Mouse (Mus musculus): ENCODE measurements around the gene Actl11. TPM values are rescaled to one million over a fixed set of nuclear protein-coding genes. Genes with fewer than 3 reads are reported as not detected.

Gene Actl11
- polyA plus RNA-seq, 1 experiment from 2014 or later = not detected

DNA sequence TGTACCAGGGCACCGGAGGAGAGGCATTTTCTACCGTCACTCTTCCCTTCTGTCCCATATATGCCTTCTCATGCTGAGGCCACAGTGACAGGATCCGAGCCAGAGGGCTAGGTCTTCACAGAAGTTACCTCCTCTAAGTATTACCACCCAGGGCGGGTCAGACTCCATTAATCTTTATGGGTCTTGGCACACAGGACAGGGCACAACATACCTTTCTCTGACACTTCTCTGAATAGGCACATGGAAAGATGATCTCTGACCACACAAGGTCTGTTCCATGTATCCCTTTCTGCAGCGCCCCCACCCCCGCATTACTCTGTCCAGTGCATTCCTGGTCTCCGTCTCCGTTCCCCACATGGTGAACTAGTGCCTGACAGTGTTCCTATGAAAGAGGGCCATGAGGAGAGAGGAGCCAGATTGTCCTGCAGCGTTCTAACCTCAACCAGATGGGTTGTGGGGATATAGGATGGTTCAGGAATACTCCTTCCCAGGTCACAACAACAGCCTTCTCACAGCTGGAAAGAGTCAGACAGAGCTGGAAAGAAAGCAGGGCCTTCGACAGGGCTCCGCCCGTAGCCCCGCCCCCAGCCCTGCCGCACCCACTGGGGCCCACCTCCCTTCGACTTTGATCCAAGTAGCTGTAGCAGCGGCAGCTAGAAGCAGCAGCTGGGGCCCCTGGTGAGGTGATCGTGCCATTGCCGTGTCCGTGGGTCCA, 21.9 kb upstream of the Actl11 start, which contains the start of gene Mst1r:
Mst1r (plus strand) TSS at position 622 of the 715 bp plus-strand sequence.
- Histone ChIP-seq H3K4me3 (peak within 1 kb of the TSS; percentile 51), H3K36me3 (0 out of 2 replicates have a peak, but pooled peaks cover 3% of the 10 kb centered on the region), H3K27me3 (peaks cover 5% of the 10 kb centered on the region), H3K4me1 (replicated peaks) (peaks cover 41% of the 10 kb centered on the region), H3K9me3 (replicated peaks) (no peaks in the 10 kb centered on the region), H3K27ac (peak within 1 kb of the TSS; percentile 24), H3K4me2 (peak within 1 kb of the TSS; percentile 88), H3K9ac (peak within 1 kb of the TSS; percentile 50)
- WGBS = 18% methylated on average over 19 of the region's 19 CpGs
- peak; percentile 63 for ATAC-seq (replicated peaks; ENCODE audit: insufficient number of reproducible peaks, insufficient read depth, low FRiP score, low read depth)

DNA sequence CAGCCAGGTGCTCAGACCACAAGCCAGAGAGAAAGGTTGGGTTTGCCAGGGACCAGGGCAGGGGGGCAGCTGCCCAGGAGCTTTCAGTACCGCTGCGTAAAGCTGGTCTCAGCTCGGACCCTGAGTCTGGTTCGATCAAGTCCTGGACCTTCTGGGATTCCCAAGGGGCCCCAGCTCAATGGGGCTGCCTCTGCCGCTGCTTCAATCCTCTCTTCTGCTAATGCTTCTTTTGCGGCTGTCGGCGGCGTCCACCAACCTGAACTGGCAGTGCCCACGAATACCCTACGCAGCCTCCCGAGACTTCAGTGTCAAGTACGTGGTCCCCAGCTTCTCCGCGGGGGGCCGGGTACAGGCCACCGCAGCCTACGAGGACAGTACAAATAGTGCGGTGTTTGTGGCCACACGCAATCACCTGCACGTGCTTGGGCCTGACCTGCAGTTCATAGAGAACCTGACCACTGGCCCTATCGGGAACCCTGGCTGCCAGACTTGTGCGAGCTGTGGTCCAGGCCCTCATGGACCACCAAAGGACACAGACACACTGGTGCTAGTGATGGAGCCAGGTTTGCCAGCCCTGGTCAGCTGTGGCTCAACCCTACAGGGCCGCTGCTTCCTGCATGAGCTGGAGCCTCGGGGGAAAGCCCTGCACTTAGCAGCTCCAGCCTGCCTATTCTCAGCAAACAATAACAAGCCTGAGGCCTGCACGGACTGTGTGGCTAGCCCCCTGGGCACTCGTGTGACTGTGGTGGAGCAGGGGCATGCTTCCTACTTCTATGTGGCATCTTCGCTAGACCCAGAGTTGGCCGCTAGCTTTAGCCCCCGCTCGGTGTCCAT, 21.1 kb upstream of the Actl11 start:
- whole genome bisulfite sequencing = 45% methylated on average over 31 of the region's 31 CpGs
- peaks cover 39% of the 10 kb centered on the region for H3K4me1 ChIP-seq (replicated peaks)
- H3K4me2 ChIP-seq = peak overlapping the region; percentile 88
- H3K27ac ChIP-seq = peak overlapping the region; percentile 24
- H3K27me3 ChIP-seq = no peaks in the 10 kb centered on the region
- ATAC-seq (replicated peaks; ENCODE audit: insufficient number of reproducible peaks, insufficient read depth, low FRiP score, low read depth) = no peak
- H3K9ac ChIP-seq = peak overlapping the region; percentile 50
- H3K4me3 ChIP-seq = peak overlapping the region; percentile 51
- H3K36me3 ChIP-seq = 0 out of 2 replicates have a peak, but pooled peaks cover 3% of the 10 kb centered on the region
- H3K9me3 ChIP-seq (replicated peaks) = no peaks in the 10 kb centered on the region

DNA sequence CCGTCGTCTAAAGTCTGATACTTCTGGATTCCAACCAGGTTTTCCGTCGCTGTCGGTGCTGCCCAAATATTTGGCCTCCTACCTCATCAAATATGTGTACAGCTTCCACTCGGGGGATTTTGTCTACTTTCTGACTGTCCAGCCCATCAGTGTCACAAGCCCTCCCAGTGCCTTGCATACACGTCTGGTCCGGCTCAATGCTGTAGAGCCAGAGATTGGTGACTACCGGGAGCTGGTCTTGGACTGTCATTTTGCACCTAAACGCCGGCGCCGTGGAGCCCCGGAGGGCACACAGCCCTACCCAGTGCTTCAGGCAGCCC, 20.5 kb upstream of the Actl11 start:
- Histone ChIP-seq H3K9me3 (replicated peaks) (no peaks in the 10 kb centered on the region), H3K4me2 (peak overlapping the region; percentile 88), H3K36me3 (0 out of 2 replicates have a peak, but pooled peaks cover 2% of the 10 kb centered on the region), H3K27ac (peak overlapping the region; percentile 24), H3K4me1 (replicated peaks) (peaks cover 39% of the 10 kb centered on the region), H3K27me3 (peaks cover 1% of the 10 kb centered on the region; the same call in 1 of the 2 replicates), H3K9ac (peak overlapping the region; percentile 30; the same call in 1 of the 2 replicates), H3K4me3 (peak overlapping the region; percentile 51)
- no peak for ATAC-seq (replicated peaks; ENCODE audit: insufficient number of reproducible peaks, insufficient read depth, low FRiP score, low read depth)
- 67% methylated on average over 14 of the region's 14 CpGs for WGBS

DNA sequence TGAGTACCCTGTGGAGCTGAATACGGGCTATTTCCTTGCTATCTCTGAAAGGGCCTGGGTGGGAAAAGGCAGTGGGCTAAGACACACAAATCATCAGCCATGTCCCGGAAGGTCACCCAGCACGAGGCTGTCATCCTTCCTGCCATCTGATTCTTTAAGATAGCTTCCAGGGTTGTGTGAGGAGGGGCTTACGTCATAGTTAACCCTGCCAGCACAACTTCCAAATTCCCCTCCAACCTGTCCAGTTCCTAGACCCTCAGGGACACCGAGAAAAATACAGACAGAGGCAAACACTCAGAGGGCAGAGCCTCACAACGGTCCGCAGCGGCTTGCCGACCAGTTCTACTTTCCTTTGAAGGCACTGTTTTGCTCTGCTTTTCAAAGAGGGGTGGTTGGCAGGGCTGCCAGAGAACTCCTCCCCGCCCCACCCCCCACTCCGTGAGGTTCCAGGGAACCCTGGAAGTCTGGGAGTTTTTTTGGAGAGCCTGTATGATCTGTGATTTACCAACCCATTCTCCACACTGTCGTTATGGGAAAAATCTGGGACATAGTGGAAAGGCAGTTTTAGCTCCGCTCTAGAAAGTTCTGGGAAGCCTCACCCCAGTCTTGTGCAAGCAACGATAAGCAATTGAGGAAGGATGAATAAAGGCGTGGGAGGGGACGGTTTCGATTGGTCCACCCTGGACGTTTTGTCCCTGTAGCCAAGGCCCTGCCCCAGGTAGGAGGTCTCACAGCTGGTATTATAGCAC, 19.7 kb upstream of the Actl11 start:
- Histone ChIP-seq H3K9ac (peak overlapping the region; percentile 30; the same call in 1 of the 2 replicates), H3K9me3 (replicated peaks) (no peaks in the 10 kb centered on the region), H3K27ac (peak overlapping the region; percentile 24), H3K4me1 (replicated peaks) (peaks cover 39% of the 10 kb centered on the region), H3K4me3 (peak overlapping the region; percentile 51), H3K36me3 (no peaks in the 10 kb centered on the region), H3K4me2 (peak overlapping the region; percentile 88), H3K27me3 (peaks cover 3% of the 10 kb centered on the region; the same call in 1 of the 2 replicates)
- ATAC-seq (replicated peaks; ENCODE audit: insufficient number of reproducible peaks, insufficient read depth, low FRiP score, low read depth) = no peak
- WGBS = 35% methylated on average over 18 of the region's 18 CpGs

DNA sequence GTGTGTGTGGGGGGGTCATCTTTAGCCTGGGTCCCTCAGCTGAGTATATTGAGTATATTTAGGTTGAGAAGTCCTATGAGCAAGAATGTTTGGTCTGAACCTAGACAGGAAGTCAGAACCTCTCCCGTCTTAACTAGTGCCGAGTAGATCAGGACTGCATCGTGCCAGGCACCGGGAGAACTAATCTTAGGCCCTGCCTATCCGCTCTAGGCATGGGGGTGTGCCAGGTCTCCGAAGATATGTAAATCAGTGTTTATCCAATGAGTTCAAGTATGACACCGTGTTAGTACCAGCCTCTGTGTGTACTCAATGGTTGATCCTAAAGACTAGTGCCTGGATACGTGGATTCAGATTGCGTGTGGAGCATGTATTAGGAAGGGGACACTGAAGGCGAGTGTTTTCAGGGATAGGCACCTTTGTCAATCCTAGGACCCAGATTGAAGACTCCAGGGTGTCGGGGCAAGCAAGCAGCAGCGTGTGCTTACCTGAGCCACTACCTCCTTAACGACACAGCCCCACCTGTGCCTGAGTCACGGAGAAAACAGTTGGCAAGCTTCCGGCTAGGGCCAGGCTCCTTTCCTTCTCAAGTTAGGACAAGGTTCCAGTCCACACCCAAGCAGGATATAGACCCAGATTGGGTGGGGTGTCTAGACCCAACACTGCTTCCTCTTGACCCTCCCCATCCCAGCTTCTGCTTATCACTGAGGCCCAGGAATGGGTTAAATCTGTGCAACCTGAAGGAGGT, 18.1 kb upstream of the Actl11 start:
- no peaks in the 10 kb centered on the region for H3K36me3 ChIP-seq
- no peak overlapping the region for H3K9ac ChIP-seq
- H3K4me1 ChIP-seq (replicated peaks) = peaks cover 35% of the 10 kb centered on the region
- ATAC-seq (replicated peaks; ENCODE audit: insufficient number of reproducible peaks, insufficient read depth, low FRiP score, low read depth) = no peak
- no peak overlapping the region for H3K4me3 ChIP-seq
- WGBS = 76% methylated on average over 15 of the region's 15 CpGs
- H3K27me3 ChIP-seq = peaks cover 4% of the 10 kb centered on the region; the same call in 1 of the 2 replicates
- no peak overlapping the region for H3K27ac ChIP-seq
- H3K9me3 ChIP-seq (replicated peaks) = no peaks in the 10 kb centered on the region
- H3K4me2 ChIP-seq = 0 out of 2 replicates have a peak overlapping the region, but pooled peaks have one; percentile 21

DNA sequence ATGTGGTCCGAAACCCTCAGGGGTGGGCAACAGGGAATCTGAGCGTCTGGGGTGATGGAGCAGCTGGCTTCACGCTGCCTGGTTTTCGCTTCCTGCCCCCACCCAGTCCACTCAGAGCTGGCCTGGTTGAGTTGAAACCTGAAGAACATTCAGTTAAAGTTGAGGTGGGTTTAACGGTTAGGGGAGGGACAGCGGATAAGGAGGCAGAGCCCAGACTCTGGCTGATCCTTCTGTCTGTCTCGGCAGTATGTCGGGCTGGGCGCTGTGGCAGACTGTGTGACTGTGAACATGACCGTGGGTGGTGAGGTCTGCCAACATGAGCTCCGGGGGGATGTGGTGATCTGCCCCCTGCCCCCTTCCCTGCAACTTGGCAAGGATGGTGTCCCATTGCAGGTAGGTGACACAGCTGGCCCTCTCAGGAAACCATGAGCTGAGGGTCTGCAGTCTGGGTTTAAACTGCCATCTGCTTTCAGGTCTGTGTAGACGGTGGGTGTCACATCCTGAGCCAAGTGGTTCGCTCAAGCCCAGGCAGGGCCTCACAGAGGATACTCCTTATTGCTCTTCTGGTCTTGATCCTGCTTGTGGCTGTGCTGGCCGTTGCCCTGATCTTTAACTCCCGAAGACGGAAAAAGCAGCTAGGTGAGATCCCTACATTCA, 13.4 kb upstream of the Actl11 start:
- no peak overlapping the region for H3K9ac ChIP-seq
- no peak overlapping the region for H3K27ac ChIP-seq
- H3K36me3 ChIP-seq = no peaks in the 10 kb centered on the region
- H3K4me2 ChIP-seq = no peak overlapping the region
- H3K9me3 ChIP-seq (replicated peaks) = no peaks in the 10 kb centered on the region
- WGBS = 73% methylated on average over 16 of the region's 16 CpGs
- H3K4me3 ChIP-seq = no peak overlapping the region
- H3K4me1 ChIP-seq (replicated peaks) = 0 out of 2 replicates have a peak, but pooled peaks cover 2% of the 10 kb centered on the region
- peaks cover 16% of the 10 kb centered on the region for H3K27me3 ChIP-seq
- no peak for ATAC-seq (replicated peaks; ENCODE audit: insufficient number of reproducible peaks, insufficient read depth, low FRiP score, low read depth)

DNA sequence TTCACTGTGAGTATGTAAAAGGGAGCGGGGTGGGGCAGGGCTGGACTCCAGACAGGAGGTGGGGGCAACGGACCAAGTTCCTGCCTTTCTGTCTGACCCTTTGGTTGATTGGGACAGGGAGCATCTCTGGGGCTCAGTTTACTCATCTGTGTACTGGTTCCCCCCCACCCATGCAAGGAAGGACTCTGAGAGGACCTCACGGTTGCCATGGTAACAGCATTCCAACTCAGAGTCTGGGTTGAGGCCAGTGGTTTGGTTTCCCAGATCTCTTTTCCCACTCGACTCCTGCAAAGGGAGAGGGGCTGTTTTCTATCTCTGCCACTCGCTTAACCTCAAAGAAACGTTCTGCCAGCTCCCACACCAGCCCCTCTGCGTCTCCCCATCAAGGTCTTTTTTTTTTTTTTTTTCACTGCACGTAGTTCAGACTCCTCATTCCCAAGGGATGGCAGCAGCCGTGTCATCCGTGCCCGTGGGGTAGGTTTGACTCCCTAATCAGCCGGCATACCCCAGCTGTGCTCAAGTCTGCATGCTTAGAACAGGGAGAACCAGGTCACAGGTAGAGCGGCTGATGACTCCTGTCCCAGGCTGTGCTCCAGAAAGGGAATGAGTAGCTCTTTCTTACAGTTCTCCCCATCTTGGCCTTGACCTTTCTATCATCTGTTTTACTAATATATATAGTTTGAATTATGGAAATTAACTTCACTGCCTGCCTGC, 10.2 kb upstream of the Actl11 start:
- Histone ChIP-seq H3K27ac (no peak overlapping the region), H3K9me3 (replicated peaks) (no peaks in the 10 kb centered on the region), H3K4me1 (replicated peaks) (0 out of 2 replicates have a peak, but pooled peaks cover 2% of the 10 kb centered on the region), H3K36me3 (no peaks in the 10 kb centered on the region), H3K27me3 (peaks cover 13% of the 10 kb centered on the region; the same call in 1 of the 2 replicates), H3K4me2 (no peak overlapping the region), H3K4me3 (no peak overlapping the region), H3K9ac (no peak overlapping the region)
- 36% methylated on average over 13 of the region's 13 CpGs for WGBS
- no peak for ATAC-seq (replicated peaks; ENCODE audit: insufficient number of reproducible peaks, insufficient read depth, low FRiP score, low read depth)

DNA sequence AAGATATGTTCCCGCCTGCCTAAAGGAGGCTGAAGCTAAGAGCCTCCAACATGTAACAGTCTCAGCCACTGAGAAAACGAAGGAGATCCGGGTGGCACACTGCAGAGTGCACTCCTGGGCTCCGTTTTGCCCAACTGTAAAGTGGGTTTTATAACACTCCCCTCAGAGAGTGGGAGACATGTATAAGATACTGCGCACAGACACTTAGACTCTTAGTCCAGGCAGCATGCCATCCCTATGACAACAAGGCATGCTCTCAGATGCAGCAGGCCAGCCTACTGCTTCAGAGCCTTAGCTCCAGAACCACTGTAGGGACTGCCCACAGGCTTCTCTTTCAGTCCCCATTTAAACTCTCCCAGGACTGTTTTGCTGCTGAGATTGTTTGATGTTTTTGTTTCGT, 9.4 kb upstream of the Actl11 start:
- Histone ChIP-seq H3K9me3 (replicated peaks) (no peaks in the 10 kb centered on the region), H3K36me3 (no peaks in the 10 kb centered on the region), H3K9ac (no peak overlapping the region), H3K4me2 (no peak overlapping the region), H3K4me1 (replicated peaks) (peaks cover 10% of the 10 kb centered on the region), H3K27ac (no peak overlapping the region), H3K27me3 (peaks cover 13% of the 10 kb centered on the region; the same call in 1 of the 2 replicates), H3K4me3 (no peak overlapping the region)
- no peak for ATAC-seq (replicated peaks; ENCODE audit: insufficient number of reproducible peaks, insufficient read depth, low FRiP score, low read depth)
- WGBS = 79% methylated on average over 6 of the region's 6 CpGs

DNA sequence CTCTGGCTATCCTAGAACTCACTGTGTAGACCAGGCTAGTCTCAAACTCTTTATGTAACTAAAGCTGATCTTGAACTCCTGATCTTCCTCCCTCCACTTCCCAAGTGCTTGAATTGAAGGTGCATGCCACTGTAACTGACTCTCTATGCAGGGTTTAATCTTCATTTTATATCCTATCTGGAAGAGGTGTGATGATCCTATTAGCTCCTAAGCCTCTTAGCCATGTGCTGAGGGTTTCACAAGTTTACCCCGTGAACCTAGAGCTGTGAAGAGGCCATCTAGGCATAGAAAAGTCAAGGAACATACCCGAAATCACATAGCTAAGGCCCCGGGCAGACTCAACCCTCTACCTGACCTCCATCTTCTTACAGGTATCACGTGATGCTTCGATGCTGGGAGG, 8.8 kb upstream of the Actl11 start:
- H3K9me3 ChIP-seq (replicated peaks) = no peaks in the 10 kb centered on the region
- peaks cover 15% of the 10 kb centered on the region for H3K4me1 ChIP-seq (replicated peaks)
- 81% methylated on average over 5 of the region's 5 CpGs for WGBS
- no peak overlapping the region for H3K4me2 ChIP-seq
- H3K4me3 ChIP-seq = no peak overlapping the region
- no peaks in the 10 kb centered on the region for H3K36me3 ChIP-seq
- peaks cover 13% of the 10 kb centered on the region; the same call in 1 of the 2 replicates for H3K27me3 ChIP-seq
- H3K27ac ChIP-seq = no peak overlapping the region
- no peak overlapping the region for H3K9ac ChIP-seq
- no peak for ATAC-seq (replicated peaks; ENCODE audit: insufficient number of reproducible peaks, insufficient read depth, low FRiP score, low read depth)

DNA sequence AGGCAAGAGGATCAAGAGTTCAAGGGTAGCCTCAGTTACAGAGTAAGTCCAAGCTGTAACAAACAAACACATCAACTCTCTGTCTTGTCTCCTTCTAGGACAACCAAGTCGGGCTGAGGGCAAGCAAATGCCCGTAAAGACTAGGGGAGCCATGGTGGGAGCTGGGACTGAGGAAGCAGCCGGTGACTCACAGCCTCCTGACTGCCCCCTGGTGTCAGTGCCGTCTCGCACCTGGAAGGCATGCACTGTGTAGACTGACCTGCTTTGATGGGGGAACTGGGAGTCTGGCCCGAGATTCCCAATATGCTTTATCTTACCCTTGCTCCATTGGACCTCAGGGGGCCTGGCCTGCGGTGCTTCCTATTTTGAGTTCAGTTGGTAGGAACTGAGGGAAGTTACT, 5.2 kb upstream of the Actl11 start:
- H3K27ac ChIP-seq = no peak overlapping the region
- no peak overlapping the region for H3K9ac ChIP-seq
- no peak overlapping the region for H3K4me3 ChIP-seq
- H3K4me1 ChIP-seq (replicated peaks) = peaks cover 39% of the 10 kb centered on the region
- no peaks in the 10 kb centered on the region for H3K9me3 ChIP-seq (replicated peaks)
- H3K36me3 ChIP-seq = no peaks in the 10 kb centered on the region
- H3K4me2 ChIP-seq = no peak overlapping the region
- WGBS = 31% methylated on average over 7 of the region's 7 CpGs
- no peaks in the 10 kb centered on the region for H3K27me3 ChIP-seq
- no peak for ATAC-seq (replicated peaks; ENCODE audit: insufficient number of reproducible peaks, insufficient read depth, low FRiP score, low read depth)

Data from heart, embryonic 15.5 days (tissue).